Mouse (Mus musculus) G1E (cell line): ENCODE results near the gene Bik.

ENCODE experiments used
- CTCF ChIP-seq: IDR thresholded peaks from 2 replicates; pipeline ENCODE4 v1.5.1; 2012; ENCODE audit warnings: low read depth, low read length, inconsistent platforms, mixed read lengths
- GATA1 ChIP-seq: IDR thresholded peaks from 2 replicates; pipeline ENCODE4 v1.6.1; 2012; ENCODE audit warnings: borderline replicate concordance, low read length, inconsistent platforms, mixed read lengths
- GATA2 ChIP-seq: IDR thresholded peaks from 2 replicates; pipeline ENCODE4 v1.6.1; 2012; ENCODE audit warnings: low read depth, low read length, inconsistent platforms, borderline replicate concordance
- POLR2AphosphoS5 ChIP-seq: IDR thresholded peaks from 2 replicates; pipeline ENCODE4 v1.6.1; 2012; ENCODE audit warnings: low read depth, low read length, inconsistent platforms; ENCODE audit not compliant: insufficient replicate concordance
- TAL1 ChIP-seq: conservative IDR thresholded peaks from 2 replicates; pipeline ENCODE4 v1.6.1; 2012; ENCODE audit warnings: low read depth, low read length, inconsistent platforms, mixed read lengths

GRCm38 (mm10) chr15:83593702-83594512 lies 67.2 kb downstream of the Bik start:
- TF ChIP-seq CTCF (no peak), GATA2 (no peak), GATA1 (no peak), TAL1 (no peak), POLR2AphosphoS5 (no peak)
